Mouse (Mus musculus): ENCODE measurements at regions not wholly inside any gene's neighbourhood (a gene's known extent, or its start where the extent isn't known, plus 50 kb on each side); places are given as distances from the start of the nearest gene placed in this dataset.

DNA sequence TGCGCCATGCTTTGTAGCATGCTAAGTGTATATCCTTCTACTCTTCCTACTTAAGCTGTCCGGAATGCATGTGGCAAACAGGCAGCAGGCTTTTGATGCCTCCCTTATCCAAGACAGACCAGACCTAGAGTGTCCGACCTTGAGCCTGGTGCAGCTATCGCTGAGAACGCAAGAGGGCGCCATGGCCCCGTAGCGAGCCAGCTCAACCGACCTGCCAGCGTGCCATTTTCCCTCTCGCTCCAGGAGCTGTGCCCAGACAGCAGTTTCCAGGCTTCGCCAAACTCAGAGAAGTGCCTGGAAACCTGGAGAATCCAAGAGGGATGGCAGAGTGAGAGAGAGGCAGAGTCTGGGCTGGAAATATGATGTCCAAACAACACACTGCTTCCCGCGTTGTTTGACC, 155.8 kb upstream of the Gm12830 start:
- peak; percentile 90 to 93 for DNase-seq

DNA sequence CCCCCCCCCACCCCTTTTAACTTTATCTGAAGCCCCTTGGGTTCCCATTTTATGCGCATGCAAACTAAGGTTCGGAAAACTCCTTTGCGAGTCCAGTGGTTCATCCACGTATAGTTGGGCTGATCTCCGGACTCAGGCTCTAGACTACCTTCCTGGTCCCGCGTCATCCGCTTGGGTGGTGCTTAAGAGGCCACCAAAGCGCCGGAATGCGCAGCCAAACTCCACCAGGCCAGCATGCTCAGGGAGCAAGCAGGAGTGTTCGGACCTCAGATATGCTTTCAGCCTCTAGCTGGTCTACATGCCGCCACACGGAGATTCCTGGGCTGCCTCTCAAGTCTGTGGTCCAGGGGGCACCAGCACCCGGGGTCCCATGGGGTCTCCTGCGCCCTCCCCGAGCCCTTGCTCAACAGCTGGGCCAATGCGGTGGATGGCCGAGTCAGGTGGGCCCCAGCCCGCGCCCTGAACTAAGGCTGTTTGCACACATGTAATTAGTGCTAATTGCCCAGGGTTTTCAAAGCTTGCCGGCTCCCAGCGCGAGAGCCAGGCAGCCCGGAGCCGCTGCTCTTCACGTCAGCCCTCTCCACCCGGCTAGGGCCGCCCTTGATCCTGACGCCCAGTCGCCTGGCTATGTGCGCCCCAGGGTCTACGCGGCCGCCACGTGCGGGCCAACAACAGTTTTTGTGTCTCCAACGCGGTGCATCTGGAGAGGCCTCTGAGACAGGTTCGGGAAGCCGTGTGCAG, 155.1 kb upstream of the Gm12830 start:
- peak in 1 of 2 experiments; percentile 49 for DNase-seq

DNA sequence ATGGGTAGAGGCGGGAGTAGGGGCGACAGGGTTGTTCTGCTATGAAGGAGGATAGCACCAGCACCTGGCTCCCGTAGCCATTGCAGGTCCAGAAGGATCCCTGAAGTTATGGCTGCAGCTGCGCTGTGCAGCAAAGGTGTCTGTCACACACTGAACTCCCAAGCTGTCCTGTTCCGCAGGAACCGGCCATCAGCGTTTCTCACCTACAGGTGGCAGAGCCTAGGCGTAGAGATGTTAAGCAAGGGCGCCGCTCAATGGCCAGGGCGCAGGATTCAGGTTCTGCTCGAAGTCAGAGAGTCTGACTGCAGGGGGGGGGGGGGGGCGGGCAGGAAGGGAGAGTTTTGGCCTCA, 154.6 kb upstream of the Gm12830 start:
- peak in 1 of 2 experiments; percentile 50 for DNase-seq

DNA sequence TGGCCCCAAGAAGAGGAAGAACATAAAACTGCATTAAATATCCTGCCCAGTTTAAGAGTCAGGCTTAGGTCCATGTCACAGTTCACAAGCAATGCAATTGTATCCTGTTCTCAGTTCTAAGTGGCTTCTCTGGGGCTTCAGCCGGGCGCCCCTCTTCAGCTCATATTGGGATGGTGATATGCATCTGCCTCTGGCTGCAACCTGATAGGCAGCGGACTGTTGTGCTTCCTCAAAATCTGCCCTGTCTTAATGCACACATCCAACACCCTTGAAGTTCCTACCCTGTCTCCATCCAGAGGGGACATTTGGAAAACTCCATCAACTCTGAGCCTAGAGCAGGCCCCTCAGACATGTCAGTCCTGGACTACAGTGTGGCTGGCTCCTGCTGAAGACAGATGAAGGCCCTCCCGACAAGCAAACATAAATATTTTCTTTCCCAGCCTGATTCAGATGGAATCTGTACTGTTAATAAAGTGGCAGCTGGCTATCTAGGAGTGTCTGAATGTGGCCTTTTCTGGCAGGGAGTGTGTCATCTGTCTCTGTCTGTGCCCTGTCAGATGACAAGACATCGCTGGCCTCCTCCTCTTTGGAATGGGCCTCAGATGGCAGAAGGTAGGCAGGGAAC, 149.3 kb upstream of the Gm12830 start:
- no peak for DNase-seq

DNA sequence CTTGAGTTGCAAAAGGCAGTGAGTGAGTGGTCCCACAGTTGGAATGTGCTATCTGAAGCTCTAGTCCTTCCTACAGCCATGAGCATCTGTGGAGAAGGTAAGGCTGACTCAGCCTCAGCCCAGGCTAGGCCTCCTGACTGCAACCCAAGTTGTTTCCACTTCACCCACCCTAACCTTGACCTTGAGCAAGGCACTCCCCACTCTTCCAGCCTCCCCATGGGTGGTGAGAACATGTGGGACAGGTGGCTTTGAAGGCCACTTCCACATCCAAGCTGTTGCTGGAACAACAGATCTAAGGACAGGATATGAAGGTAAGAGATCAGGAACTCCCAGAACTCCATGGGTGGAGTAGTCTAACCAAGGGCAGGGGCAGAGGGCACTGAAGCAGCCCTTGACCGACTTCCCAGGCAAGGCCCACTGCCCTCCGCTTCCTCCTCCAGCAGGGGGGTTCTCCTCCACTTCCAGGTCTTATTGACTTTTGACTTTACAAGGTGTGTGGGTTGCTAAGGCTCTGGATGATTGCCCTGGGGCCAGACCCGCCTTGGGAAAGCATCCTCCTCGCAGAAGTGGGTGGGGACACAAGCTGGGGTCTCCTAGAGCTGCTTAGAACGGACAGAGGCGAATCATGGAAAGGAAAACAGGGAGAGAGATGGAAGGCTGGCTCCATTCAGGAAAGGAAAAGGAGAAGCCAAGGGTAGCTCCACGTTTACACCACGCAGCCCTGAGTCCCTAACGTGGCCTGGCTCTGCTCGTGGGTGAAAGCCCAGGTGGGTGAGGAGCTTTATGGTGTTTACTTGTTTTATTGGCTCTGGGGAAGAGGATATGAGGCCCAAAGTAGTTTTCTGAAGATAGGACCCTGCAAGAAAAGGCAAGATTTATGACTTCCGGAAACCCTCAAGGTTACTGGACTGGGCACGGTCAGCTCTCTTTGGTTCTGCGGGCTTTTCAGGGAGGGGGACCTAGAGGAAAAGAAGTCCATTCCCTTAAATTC, 144.3 kb upstream of the Gm12830 start:
- no peak for DNase-seq

DNA sequence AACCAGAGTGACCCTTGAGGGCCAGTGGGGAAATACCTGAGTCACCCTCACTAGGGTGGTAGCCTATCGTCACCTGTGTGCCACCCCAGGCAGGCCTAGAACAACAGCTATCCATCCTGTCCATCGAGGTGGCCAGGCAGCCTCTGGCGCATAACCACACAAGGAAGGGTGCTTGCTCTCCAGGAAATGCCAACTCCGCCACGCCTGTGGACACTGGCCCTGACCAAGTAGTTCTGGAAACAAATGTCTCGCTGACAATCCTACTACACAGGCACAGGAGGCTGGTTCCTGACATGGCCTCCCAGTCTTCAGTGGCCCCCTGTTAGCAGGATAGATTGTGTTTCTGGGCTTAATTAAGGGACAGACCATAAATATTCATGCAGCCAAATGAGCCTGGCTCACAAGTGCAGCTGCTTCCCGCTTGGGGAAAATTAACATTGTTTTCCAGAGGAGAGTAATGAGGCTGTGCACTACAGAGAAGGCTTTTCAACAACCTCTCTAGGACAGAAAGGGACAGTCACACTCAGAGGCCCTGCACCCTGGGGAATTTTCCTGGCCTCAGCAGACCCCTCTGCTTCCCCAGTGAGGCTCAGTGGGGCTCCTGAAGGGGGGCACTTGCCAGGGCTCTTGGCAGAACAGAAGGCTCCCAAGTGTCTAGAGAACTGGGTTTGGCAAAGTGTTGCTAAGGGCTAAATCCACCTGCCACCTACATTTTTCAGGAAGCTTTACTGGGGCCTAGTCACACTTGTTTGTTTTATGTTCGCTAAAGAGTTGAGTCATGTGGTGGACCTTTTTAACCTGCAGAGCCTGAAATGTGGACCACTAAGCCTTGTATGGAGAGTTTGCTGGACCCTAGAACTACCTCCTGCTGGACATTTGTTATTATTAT, 143.2 kb upstream of the Gm12830 start:
- DNase-seq = peak in 1 of 2 experiments; percentile 40

DNA sequence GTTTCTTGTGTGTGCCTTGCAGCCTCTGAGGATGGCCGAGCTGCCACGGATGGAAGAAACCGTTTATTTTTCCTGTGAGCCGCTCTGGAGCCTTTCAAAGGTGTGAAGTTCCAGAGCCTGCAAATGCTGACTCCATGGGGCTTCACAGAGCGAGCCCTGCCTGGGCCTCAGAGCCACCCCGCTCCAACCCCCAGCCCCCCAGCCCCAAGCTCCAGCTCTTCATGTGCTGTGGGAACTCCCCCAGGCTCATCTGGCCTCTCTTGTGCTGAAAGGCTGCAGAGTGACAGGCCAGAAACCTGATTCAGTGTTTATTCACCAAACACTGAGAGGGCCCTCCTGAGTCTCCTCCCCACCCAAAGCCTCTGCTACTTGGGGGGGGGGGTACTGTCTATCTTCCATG, 141.2 kb upstream of the Gm12830 start:
- no peak for DNase-seq

DNA sequence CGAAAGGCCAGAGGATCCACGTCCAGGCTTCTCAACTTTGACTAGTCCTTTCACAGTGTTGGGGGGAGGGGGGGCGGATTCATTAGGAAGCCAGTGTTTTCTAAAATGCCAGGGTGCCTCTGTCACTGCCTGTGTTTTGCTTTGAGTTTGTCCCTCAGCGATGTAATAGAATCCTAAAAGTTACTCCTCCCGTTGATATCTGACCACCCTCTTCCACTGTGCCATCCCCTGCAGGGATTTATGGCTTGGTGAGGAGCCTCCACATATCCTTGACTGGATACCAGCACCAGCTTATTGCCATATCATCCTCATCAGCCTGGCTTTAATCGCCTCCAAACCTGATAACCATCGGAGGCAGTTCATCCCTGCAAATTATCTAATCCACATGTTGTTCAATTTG, 138.6 kb upstream of the Gm12830 start:
- no peak for DNase-seq

DNA sequence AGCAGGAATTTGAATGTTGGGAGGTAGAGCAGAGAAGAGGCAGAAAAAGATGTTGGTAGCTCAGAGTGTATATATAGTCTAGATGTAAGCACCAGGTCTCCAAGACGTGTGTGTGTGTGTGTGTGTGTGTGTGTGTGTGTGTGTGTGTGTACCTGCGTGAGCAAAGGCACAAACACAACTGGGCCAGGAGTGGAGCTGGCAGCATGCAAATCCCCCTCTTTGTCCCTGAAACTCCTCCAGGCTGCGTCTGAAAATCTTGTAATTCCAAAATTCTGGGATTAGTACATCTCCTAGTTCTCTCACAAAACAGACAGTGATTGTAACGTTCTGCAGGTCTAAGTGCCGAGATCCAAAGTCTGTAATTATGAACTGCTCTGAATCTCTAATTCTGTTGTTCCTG, 137.8 kb upstream of the Gm12830 start:
- DNase-seq = no peak

DNA sequence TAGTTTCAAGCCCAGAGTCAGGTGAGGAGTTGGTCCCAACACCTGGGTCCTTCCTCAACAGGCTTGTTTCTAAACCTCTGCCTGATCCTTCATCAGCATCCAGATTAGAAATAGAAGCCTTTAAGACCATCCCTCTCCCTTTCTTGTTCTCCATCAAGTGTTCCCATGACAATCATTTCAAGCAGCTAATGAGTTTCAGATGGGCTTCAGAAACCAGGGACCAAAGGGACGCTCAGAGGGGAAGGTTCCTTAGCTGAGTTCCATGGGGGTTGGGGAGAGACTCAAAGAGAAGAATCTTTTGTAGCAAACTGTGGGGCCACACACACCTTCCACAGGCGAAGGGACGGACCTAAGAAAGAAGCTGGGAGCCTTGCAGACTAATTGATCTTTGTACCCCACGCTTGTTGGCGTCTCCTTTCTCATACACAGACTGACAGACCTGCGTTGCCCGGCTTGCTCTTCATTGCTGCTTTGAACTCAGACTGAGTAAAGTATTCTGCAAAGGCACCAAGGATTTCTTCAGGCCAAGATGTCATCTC, 136.6 kb upstream of the Gm12830 start:
- no peak for DNase-seq

DNA sequence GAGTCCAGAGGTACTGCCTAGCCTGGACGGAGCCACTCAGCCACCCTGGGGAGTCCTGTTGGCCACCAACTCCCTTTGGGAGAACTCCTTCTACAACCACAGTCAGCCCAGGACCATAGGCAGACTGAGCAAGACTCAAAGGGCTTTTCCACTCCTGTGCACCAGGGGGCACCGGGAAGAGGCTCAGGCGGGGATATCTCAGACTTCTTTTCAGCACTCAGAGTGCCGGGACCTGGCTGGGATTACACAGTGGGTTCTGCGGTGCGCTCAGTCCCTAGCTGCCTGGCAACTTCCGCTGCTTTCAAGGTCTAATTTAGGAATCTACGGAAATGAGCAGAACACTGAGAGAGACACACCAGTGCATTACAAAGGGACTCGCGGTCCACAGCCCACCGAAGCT, 136.1 kb upstream of the Gm12830 start:
- DNase-seq = peak; percentile 78 to 84

DNA sequence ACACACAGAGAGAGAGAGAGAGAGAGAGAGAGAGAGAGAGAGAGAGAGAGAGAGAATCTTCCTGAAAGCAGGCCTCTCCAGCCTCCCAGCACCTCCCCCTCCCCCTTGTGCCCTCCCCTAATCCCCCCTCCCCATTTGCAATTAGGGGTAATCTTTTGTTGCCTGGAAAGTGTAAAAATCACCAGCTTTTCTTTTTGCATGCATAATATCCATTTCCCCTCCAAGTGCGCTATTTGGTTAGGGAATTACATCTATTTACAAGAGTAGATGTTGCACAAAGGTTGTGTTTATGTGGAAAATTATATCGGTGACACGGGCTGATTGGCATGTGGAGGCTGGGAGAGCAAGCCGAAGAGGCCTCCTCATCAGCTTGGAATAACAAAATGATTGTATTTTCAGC, 135.4 kb upstream of the Gm12830 start:
- DNase-seq = no peak

DNA sequence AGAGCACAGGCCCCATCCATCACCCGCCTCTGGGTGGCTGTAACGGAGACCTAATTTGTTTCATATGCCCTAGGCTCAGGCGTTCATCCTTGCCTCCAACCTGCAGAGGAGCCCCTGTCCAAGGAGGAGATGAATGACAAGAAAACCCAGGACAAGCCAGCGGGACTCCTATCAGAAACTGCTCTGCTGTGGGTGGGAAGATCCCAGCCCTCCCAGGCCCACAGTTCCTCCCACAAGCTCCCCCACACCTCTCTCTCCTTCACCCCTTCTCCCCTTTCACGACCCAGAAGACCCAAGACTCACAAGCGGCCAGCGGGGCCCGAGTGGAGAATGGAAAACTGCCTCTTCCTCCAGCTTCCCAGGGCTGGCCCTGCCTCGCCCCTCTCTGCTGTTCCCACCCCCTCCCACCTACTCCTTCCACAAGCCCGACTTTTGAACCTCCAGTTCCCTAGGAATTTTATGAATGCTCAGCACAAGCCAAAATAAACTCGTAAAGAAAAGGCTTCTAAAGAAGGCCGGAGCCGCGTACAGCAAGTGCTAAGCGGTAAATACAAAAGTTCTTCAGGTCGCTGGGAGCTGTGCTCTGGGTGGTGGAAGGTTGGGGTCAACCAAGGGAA, 133.1 kb upstream of the Gm12830 start:
- peak; percentile 57 to 73 for DNase-seq

DNA sequence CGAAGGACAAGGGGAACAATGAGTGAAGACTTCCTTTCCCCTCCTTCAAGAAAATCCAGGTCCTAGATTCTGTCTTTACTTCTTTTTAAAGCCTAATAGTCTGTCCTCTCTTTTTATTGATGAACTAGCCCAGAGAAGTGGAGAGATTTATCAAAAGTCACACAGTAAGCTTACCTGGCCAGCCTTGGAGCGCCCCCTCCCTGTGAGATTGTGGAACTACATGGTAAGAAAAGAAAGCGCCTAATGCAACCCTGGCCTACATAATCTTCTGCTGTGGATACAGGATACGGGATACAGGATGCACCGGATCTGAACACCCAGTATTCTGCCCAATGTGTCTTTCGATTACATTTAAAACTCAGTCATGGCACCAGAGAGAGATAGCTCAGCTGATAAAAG, 132.6 kb upstream of the Gm12830 start:
- DNase-seq = peak in 1 of 2 experiments; percentile 42

DNA sequence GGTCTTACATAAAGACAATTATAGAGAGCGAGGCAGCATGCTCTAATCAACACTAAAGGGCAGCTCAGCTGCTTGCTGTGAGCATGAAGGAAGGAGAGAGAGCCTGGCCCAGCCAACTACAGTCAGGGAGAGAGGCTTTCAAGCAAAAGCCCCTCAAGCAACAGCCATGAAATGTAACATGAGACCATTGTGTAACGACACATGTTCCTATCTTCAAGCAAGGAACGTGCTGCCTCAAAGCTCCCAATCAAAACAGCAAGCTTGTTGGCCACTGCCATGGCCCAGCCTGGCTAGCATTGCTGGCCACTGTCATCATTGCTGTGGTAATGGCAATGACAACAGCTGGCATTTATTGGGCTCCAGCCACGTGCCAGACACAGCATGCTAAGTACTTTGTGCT, 115.9 kb upstream of the Gm12830 start:
- no peak for DNase-seq

DNA sequence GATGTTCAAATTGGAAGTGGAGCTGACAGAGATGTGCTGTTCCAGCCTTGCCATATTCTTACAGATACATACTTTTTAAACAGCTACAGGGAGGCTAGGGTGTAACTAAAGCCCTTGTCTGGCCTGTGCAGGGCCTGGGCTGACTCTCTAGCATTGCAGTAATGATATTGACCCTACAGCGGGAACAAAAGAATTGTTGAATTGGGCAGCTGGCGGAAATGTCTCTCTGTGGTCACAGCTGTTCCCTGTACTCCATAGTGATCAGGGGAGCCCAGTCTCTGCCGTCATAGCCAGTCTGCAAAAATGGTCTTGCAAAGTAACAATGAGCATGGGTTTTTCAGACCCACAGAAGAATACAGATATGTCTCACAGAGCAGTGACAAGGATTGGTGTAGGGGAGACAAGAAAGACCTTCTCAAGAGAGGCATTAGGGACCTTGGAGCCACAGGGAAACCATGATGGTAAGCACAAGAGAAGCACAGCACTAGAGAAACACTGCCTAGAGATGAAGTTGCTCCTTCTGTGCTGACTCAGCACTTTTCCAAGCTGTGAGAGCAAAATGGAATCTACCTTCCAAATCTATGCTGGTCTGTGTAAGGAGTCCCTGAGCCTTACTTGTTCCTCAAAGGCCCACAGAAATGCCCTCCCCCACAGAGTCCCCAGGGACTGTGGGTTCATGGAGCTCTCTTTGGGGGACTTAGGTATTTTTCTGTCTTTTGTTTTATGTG, 111.2 kb upstream of the Gm12830 start:
- no peak for DNase-seq

DNA sequence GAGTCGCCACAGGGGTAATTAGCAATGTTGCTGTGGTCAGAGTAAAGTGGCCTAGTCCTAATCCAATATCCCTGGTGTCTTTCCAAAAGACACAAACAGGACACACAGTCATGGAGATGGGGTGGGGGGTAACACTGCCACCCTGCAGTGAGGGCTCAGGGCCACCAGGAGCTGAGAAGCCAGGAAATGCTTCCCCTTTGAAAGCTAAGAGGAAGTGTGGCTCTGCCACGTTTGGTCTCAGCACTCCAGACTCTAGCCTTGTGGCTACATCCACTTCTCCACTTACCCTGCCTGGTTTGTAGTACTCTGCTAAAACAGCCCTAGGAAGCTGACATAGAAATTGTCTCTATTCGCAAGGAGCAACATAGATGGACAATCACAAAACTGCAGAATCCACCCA, 110.4 kb upstream of the Gm12830 start:
- DNase-seq = no peak

DNA sequence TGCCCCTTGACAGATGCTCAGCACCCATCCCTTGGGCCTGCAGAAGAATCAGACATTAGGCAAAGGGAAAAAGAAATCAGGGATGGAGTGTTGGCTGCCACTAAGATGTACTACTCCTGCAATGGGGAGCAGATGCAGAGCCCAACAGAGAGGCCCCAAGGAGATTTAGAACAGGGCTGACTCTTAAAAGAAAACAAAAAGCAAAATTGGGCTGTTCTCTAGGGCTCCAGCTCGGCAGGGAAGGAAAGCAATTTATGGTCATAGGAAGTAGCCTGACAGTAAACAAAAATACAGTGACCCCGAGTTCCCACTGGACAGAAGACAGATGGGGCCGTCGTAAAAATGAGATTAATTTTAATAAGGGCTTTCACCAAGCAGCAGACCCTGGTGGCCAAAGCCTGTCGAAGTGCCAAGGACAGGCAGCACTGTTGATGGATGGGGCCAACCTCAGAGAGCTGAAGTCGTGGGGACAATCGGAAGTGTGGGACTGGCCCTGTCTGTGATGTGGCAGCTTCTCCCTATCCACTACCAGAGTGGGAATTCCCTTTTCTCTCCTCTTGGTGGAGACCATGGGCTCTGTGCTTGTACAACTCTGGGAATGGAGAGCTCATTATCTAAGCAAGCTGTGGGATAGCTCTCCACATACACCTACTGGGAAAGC, 109.4 kb upstream of the Gm12830 start:
- peak; percentile 80 to 86 for DNase-seq

DNA sequence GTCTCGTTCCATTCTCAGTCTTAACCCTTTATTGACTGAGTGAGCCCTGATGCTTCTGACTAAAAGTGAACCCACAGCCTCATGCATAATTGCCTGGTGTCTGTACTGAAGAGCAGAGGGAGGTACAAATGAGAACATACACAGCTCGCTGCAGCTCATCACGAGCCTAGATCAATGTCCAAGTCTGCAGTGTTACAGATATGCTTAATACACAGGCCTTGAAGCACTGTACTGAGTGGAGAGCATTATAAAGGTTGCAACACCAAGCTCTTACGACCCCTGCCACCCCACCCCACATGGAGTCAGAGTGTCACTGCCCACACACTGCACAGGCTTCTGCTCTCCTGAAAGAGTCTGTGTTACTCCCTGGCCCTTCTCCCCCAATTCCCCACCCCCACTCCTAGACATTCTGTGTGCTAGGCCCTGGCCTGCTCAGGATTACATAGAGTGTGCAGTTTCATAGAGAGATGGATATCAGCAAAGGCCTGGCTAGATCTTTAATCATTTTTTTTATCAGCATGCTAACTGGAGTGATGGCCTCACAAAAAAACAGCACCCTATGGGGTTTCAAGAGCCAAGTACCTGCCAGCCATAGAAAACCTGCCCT, 108.5 kb upstream of the Gm12830 start:
- DNase-seq = no peak

DNA sequence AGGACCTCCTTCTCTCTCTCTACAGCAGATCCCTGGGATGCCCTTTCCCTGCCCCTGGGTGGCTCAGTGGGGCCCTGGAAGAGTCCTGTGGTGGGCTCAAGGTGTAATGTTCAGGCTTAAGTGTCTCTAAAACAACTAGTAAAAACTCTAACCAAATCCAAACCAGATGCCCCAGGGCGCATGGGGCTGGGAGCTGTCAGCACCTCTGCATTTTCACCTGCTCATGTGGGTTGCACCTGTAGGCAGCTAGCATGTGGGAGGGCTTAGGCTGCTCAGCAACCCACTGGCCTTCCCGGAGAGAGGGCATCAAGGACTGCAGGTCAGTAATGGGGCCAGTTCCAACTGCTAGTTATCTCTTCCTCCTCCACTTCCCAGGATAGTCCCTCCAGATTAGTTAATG, 104.8 kb upstream of the Gm12830 start:
- no peak for DNase-seq

Data from kidney, postnatal 4 days (tissue).